Mouse (Mus musculus): ENCODE data around the gene Wdfy2. TPM values are rescaled to one million over a fixed set of nuclear protein-coding genes. Genes with fewer than 3 reads are reported as not detected.

The Wdfy2 gene
- total and polyA plus RNA-seq, 3 experiments = 2.7 to 4.1 TPM; not detected in 1

GRCm38 (mm10) chr14:62798608-62799101 lies 38.8 kb upstream of the Wdfy2 start:
- TF ChIP-seq USF1 (IDR thresholded peaks at IDR 0.05; ENCODE audit: low read depth, low read length) = no peak
- Histone ChIP-seq H3K9ac (ENCODE audit: control insufficient read depth, low read depth, low read length, poor library complexity, severe bottlenecking) (no peak overlapping the region), H3K27me3 (ENCODE audit: control insufficient read depth in 1 of 2, insufficient read depth in 2 of 2, low read length in 2 of 2) (peaks cover 0 to 3% of the 10 kb centered on the region in 2 experiments; a peak in 1 of 4 replicates), H3K4me1 (ENCODE audit: control insufficient read depth in 1 of 2, insufficient read depth in 2 of 2, low read length in 2 of 2) (peaks cover 0 to 10% of the 10 kb centered on the region in 2 experiments; a peak in 2 of 4 replicates), H3K9me3 (replicated peaks; ENCODE audit: insufficient read depth, low read length) (no peaks in the 10 kb centered on the region), H3K36me3 (ENCODE audit: control insufficient read depth in 1 of 2, insufficient read depth in 2 of 2, low read length in 2 of 2) (no peaks in the 10 kb centered on the region; a peak in 1 of 4 replicates), H3K4me3 (ENCODE audit: control insufficient read depth in 1 of 2, insufficient read depth in 1 of 2, low read depth in 2 of 2, low read length in 2 of 2) (no peak overlapping the region), H3K79me2 (ENCODE audit: control insufficient read depth, insufficient read depth, low read length, poor library complexity) (no peaks in the 10 kb centered on the region), H3K27ac (ENCODE audit: control insufficient read depth, low read depth, low read length) (no peak overlapping the region)
- DNase-seq (ENCODE audit: low read depth, low spot score) = no peak

DNA sequence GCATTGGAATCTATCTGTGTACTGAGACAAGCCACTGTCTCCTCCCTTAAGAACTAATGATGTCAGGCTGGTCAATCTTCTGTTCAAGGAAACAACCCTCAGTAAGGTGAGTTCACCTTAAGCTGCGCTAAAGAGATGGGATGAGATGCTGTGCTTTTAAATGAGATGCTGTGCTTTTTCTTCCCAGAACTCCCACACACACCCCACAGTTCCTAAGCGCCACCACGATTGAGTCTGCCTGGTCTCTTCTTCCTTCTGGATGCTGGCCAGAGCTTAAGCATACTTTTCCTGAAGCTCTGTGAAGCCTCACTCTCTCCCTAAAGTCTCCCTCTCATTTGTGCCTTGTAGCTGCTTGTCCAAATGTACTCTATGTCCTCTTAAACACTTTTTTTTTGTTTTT lies 36.7 kb upstream of the Wdfy2 start:
- Histone ChIP-seq H3K27ac (ENCODE audit: control insufficient read depth, low read depth, low read length) (no peak overlapping the region), H3K4me3 (ENCODE audit: control insufficient read depth in 1 of 2, insufficient read depth in 1 of 2, low read depth in 2 of 2, low read length in 2 of 2) (no peak overlapping the region), H3K27me3 (ENCODE audit: control insufficient read depth in 1 of 2, insufficient read depth in 2 of 2, low read length in 2 of 2) (peaks cover 0 to 3% of the 10 kb centered on the region in 2 experiments; a peak in 1 of 4 replicates), H3K79me2 (ENCODE audit: control insufficient read depth, insufficient read depth, low read length, poor library complexity) (no peaks in the 10 kb centered on the region), H3K4me1 (ENCODE audit: control insufficient read depth in 1 of 2, insufficient read depth in 2 of 2, low read length in 2 of 2) (peaks cover 0 to 6% of the 10 kb centered on the region in 2 experiments; a peak in 2 of 4 replicates), H3K9ac (ENCODE audit: control insufficient read depth, low read depth, low read length, poor library complexity, severe bottlenecking) (no peak overlapping the region), H3K36me3 (ENCODE audit: control insufficient read depth in 1 of 2, insufficient read depth in 2 of 2, low read length in 2 of 2) (no peaks in the 10 kb centered on the region), H3K9me3 (replicated peaks; ENCODE audit: insufficient read depth, low read length) (no peaks in the 10 kb centered on the region)
- TF ChIP-seq TCF12 (IDR thresholded peaks at IDR 0.05; ENCODE audit: low read depth, low read length) (no peak), JUND (IDR thresholded peaks at IDR 0.05; ENCODE audit: low read depth, low read length) (no peak), MAZ (IDR thresholded peaks at IDR 0.05; ENCODE audit: low read depth, low read length) (no peak), MEF2A (IDR thresholded peaks at IDR 0.05; ENCODE audit: extremely low read depth, insufficient replicate concordance, low read depth, low read length, poor library complexity, severe bottlenecking) (no peak), MYC (IDR thresholded peaks at IDR 0.05; ENCODE audit: low read depth, low read length) (no peak), RAD21 (IDR thresholded peaks at IDR 0.05; ENCODE audit: low read depth, low read length) (no peak), E2F4 (IDR thresholded peaks at IDR 0.05; ENCODE audit: borderline replicate concordance, low read depth, low read length) (no peak), POLR2AphosphoS2 (IDR thresholded peaks at IDR 0.05; ENCODE audit: low read length) (no peak), MAFK (IDR thresholded peaks at IDR 0.05; ENCODE audit: borderline replicate concordance, low read depth, low read length) (no peak), SIN3A (IDR thresholded peaks at IDR 0.05; ENCODE audit: low read length) (no peak), NRF1 (IDR thresholded peaks at IDR 0.05; ENCODE audit: insufficient read depth, low read depth, low read length, poor library complexity, severe bottlenecking) (no peak), ETS1 (IDR thresholded peaks at IDR 0.05; ENCODE audit: low read depth, low read length) (no peak), ZNF384 (IDR thresholded peaks at IDR 0.05; ENCODE audit: low read depth, low read length) (no peak)
- no peak for DNase-seq (ENCODE audit: low read depth, low spot score)

- no peaks in the 10 kb centered on the region; a peak in 1 of 4 replicates for H3K27me3 ChIP-seq (ENCODE audit: control insufficient read depth in 1 of 2, insufficient read depth in 2 of 2, low read length in 2 of 2)
- 0 out of 4 replicates have a peak, but pooled peaks cover 0 to 2% of the 10 kb centered on the region in 2 experiments for H3K4me1 ChIP-seq (ENCODE audit: control insufficient read depth in 1 of 2, insufficient read depth in 2 of 2, low read length in 2 of 2)
- no peaks in the 10 kb centered on the region for H3K36me3 ChIP-seq (ENCODE audit: control insufficient read depth in 1 of 2, insufficient read depth in 2 of 2, low read length in 2 of 2)
- no peaks in the 10 kb centered on the region for H3K79me2 ChIP-seq (ENCODE audit: control insufficient read depth, insufficient read depth, low read length, poor library complexity)
- no peak overlapping the region for H3K27ac ChIP-seq (ENCODE audit: control insufficient read depth, low read depth, low read length)
- H3K4me3 ChIP-seq (ENCODE audit: control insufficient read depth in 1 of 2, insufficient read depth in 1 of 2, low read depth in 2 of 2, low read length in 2 of 2) = no peak overlapping the region
- TF ChIP-seq MXI1 (IDR thresholded peaks at IDR 0.05; ENCODE audit: low read depth, low read length) (no peak), JUND (IDR thresholded peaks at IDR 0.05; ENCODE audit: low read depth, low read length) (no peak), MYB (IDR thresholded peaks at IDR 0.05; ENCODE audit: low read depth, low read length) (no peak), MAZ (IDR thresholded peaks at IDR 0.05; ENCODE audit: low read depth, low read length) (no peak), KAT2A (conservative IDR thresholded peaks at IDR 0.05; ENCODE audit: low read depth, low read length) (no peak), MEF2A (IDR thresholded peaks at IDR 0.05; ENCODE audit: extremely low read depth, insufficient replicate concordance, low read depth, low read length, poor library complexity, severe bottlenecking) (no peak), TBP (IDR thresholded peaks at IDR 0.05; ENCODE audit: low read depth, low read length) (no peak), ZNF384 (IDR thresholded peaks at IDR 0.05; ENCODE audit: low read depth, low read length) (no peak), POLR2A (IDR thresholded peaks at IDR 0.05; ENCODE audit: control insufficient read depth in 1 of 2, insufficient read depth in 1 of 2, low read depth in 1 of 2, low read length in 2 of 2, poor library complexity in 1 of 2) (no peak), GATA1 (IDR thresholded peaks at IDR 0.05; ENCODE audit: low read depth, low read length) (no peak), TAL1 (IDR thresholded peaks at IDR 0.05; ENCODE audit: low read length) (no peak)
- no peak overlapping the region for H3K9ac ChIP-seq (ENCODE audit: control insufficient read depth, low read depth, low read length, poor library complexity, severe bottlenecking)
- no peak for DNase-seq (ENCODE audit: low read depth, low spot score)
- no peaks in the 10 kb centered on the region for H3K9me3 ChIP-seq (replicated peaks; ENCODE audit: insufficient read depth, low read length)
Measured at GRCm38 (mm10) chr14:62803204-62803603, 34.3 kb upstream of the Wdfy2 start.

Data from MEL (cell line).